Mouse (Mus musculus) heart, adult 11 months (tissue): ENCODE data around the gene Ranbp17.

Experiments used
- DNase-seq: peaks from one replicate; pipeline ENCODE4 v3.0.0; 2022

Ranbp17 gene

DNA sequence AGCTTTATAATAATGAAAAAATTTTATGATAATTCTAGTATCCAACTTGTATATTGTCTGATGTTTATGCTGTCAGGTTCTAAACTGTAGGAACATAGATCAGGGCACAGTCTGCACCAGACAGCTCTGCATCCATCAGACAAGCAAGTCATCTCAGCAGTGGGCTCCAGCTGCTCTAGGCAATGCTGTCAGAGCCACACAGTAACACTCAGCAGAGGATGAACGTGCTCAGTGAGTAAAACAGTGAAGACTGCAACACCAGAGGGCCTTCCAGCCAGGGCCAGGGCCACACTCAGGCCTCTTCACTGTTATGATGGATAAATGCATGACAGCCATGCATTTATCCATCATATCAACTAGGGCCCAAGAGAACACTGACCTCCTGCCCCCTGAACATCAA, 114.2 kb downstream of the Ranbp17 start:
- DNase-seq = peak; percentile 48

DNA sequence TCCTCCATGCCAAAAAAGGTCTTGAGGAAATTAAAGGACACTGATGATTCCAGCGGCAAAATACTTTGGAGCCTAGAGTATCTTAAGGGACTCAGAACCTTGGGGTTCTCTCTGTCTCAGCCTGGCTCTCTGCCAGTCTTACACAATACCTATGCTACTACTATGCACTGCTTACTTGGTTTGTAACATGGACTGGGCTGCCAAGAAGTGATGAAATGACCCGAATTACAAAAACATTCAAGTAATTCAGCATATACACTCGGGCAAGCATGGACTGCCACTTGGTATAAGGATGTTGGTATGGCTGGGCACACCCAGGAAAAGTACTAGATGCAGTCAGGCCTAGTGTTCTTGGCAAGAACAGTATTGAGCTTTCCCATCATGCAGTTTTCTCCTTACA, 114.8 kb downstream of the Ranbp17 start:
- DNase-seq = peak; percentile 63

GRCm38 (mm10) chr11:33396275-33396674, 117.3 kb downstream of the Ranbp17 start:
- DNase-seq = peak; percentile 61

DNA sequence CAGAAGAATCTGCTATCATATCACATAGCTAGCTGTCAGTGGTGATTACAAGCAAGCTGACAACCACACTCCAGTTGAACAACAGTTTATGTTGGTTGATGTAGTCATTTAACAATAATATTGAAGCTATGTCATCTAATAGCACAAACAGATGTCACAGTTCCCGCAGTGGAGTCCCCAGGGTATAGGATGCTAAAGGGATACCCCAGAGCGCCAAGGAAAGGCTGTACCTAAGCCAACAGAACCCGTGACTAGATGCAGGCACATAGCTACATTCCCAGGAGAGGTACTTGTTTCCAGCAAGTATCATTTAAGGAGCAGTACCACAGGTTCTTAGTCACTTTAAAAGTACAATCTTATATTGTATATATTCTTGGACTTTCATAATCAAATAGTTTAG, 119.5 kb downstream of the Ranbp17 start:
- DNase-seq = peak; percentile 36

DNA sequence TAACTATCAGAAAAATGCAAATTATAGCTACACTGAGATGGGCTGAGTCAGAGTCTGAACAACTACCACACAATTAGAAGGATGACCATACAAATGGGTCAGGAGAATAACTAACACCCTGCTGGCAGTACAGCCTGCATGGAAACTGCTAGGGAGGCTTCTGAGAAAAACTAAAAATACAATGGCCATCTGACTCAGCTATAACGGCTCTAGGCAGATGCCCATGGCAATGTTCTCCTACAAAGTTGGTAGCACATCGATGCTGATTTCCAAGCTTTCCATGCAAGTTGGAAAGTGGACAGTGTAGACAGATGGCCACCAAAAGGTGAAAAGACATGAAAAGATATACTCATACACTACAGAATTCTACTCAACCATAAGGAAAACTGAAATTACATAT, 124.9 kb downstream of the Ranbp17 start:
- peak; percentile 44 for DNase-seq

DNA sequence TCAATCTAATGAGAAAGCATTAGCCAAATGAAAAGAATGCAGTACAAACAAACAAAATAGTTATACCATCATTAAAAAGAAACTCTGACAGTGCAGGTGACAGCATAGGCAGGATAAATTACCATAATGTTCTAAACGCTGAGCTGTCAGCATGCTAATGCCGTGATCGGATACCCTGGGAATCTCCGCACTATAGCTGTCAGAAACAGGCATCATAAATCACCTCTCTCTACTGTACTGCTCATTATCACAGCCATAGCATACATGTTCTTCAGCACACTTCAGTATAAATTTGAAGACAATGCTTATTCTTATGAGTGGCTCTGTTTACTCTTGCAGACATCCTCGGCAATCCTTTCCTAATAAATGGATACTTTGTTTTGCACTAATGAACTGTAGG, 151.7 kb downstream of the Ranbp17 start:
- no peak for DNase-seq

GRCm38 (mm10) chr11:33349269-33349668, 164.3 kb downstream of the Ranbp17 start:
- DNase-seq = no peak

GRCm38 (mm10) chr11:33342061-33342460, 171.5 kb downstream of the Ranbp17 start:
- no peak for DNase-seq

DNA sequence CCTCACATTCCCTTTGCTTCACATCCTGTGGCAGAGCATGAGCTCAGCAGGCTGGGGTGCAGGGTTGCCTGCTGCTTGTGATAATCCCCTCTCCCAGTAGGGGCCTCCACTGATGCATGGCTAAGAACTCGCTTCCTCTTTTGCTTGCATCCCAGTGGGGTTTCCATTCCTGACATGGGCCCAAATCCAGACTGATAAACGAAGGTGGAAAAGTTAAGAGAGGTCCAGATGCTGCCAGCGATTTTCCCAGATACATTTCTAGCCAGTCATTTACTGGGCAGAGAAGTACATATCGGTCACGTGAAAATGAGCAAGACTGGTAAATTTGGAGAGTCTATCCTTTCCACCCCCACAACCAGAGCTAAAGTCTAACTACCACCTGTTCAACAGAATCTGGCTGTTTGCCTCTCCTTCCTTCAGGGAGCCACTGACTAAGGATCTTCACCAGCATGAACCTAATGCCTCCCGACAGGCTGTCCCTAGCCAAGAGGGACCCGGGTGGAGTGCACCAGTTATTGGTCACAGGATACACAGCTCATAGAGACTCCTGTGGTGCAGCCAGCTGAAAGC, 176.9 kb downstream of the Ranbp17 start:
- peak; percentile 77 for DNase-seq

GRCm38 (mm10) chr11:33335616-33336015, 177.9 kb downstream of the Ranbp17 start:
- DNase-seq = no peak

- DNase-seq = no peak
These were observed 181.4 kb downstream of the Ranbp17 start for GRCm38 (mm10) chr11:33332137-33332536.

- no peak for DNase-seq
These were observed 194.4 kb downstream of the Ranbp17 start for GRCm38 (mm10) chr11:33319006-33319611.

GRCm38 (mm10) chr11:33309566-33309965, 204.0 kb downstream of the Ranbp17 start:
- peak; percentile 5 for DNase-seq

DNA sequence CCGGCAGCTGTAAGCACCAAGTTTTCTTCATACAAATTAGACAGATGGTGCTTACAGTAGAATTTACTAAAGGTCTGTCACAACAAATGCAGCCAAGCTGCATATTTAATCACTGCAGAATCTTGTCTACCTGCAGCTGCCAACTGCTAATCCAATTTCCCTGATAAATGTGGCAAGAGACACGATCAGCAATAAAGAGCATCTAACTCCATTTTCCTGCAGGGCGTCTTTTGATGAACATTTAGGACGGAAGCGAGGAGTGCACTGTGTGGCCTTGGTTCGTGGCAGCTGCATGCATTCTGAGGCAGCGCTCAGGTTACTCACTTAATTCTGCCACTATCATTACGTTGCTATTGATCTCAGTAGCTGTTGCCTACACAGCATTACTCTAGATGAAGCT, 212.7 kb downstream of the Ranbp17 start:
- peak; percentile 16 for DNase-seq

DNA sequence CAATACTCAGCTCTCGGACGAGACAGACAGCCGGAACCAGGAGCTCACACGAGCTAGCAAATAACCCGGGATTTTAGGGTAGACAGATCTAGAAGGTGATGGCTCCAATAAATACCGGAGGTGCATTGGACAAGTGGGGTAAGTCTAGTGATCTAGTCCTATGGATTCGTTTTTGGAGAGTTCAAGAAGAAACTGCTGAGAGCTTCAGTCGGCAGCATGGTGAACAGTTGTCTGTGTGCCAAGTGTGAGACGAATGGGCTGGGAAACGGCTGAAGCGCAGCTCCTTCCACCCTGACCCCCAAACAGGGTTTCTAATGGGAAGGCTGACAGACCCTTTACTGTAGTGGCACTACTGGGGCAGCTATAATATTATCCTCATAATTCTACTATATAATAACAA, 214.2 kb downstream of the Ranbp17 start:
- peak; percentile 55 for DNase-seq

DNA sequence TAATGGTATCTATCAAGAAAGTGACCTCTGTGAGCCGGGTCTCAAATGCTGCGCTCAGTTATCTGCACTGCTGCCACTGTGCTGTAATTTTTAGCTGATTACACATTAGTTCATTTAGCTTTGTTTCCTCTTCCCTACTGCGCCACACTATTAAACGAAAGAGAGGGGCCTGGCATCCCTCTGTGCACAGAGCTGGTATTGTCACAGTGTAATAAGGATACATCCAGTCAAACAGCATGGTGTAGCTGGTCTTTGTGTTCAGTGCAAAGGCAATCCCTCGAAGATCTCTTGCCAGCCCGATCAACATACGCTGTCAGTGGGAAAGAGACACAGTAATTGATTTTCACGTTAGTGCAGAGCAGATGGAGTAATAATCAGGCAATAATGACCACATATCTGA, 216.4 kb downstream of the Ranbp17 start:
- peak; percentile 74 for DNase-seq

- DNase-seq = peak; percentile 35
These were observed 218.1 kb downstream of the Ranbp17 start for GRCm38 (mm10) chr11:33295422-33295821.

GRCm38 (mm10) chr11:33294063-33294462, 219.5 kb downstream of the Ranbp17 start:
- peak; percentile 55 for DNase-seq

- peak; percentile 23 for DNase-seq
These were observed 235.0 kb downstream of the Ranbp17 start for GRCm38 (mm10) chr11:33278571-33278970.

DNA sequence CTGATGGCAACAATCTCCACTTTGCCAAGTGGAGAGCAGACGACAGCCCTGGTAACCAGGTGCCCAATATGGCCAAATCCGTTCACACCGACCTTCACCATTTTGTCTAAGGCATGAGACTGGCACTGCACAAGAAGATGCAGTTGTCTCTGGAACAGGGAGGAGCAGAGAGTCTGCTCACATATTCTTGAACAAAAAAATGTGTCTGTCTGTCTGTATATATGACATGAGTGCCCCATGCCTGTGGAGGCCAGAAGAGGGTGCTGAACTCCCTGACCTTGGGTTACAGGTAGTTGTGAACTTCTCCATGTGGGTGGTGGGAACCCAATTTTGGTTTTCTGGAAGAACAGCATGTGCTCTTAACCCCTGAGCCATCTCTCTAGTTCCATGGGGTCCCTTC, 236.9 kb downstream of the Ranbp17 start, which contains the start of gene Gm12117:
TSS of gene Gm12117 (minus strand) at position 101 of the 400 bp plus-strand sequence.
- peak; percentile 42 for DNase-seq

DNA sequence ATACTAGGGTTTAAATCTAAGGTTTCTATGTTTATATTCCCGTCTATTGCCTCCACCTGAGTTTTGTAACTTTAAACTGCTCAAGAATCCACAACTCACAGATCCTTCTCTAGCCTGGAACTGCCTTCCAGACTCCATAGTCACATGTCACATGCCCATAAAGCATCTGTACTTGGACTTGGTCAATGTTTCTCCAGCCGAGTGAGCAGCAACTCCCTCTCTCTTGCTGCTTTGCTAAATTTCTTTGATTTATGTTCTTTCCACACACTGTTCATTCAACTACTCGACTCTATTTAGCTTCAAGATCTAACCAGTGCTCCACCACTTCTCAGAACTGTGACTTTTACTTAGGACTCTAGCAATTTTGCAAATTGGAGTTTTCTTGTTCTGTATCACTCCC, 238.7 kb downstream of the Ranbp17 start:
- no peak for DNase-seq

GRCm38 (mm10) chr11:33274294-33274693, 239.3 kb downstream of the Ranbp17 start:
- DNase-seq = peak; percentile 81

DNA sequence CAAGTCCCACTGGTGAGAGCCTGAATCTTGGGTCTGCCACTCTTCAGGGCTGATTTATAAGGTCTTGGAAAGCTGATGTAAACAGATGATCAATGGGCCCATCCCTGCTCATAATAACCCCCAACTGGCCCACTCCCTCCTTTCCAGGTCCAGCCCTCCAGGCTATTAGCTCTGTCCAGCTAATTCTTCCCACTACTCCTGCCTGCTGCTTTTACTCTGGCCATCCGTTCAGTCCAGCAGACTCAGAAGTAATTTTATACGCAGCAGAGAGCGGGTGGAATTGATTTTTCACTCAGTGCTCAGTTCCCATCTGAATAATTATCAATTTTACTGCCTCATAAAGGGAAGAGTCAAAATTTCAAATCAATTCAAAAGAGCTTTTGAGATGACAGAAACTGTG, 273.3 kb downstream of the Ranbp17 start:
- DNase-seq = peak; percentile 35

DNA sequence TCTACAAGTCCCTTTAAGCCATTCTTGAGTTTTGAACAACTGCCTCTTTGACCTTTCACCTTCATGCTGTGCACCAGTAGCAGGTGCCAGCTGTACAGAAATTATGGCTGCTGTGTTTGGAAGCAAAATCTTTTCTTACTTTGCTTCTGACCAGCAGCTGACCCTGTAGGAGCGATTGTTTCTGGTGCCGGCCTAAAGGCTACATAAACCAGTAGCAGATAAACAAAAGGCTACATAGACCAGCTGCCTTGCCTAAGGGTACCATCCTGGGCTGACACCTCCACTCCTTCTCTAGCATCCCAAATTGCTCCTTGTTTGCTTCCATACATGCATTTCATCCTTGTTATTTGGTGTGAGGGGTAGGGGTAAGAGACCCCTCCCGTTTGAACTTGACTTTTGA, 279.4 kb downstream of the Ranbp17 start:
- peak; percentile 42 for DNase-seq

DNA sequence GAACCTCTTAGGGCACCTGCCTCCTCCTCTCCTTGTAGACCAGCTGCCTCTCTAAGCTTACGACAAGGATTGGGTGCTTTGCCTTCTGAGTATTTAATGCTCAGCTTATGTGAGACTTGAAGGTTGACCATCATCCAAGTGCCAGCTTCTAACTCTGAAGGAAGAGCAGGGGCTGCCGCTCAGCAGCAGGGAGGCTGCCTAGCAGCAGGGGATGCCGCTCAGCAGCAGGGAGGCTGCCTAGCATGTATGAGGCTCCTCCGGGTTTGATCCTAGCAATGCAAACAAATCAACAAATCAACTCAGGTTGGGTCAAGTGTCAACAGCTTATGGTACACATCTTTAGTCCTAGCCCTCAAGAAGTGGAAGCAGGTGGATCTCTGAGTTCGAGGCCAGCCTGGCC, 281.5 kb downstream of the Ranbp17 start:
- DNase-seq = peak; percentile 58
